ENCODE assay signal across 11 mouse cellular contexts in the genomic region with DNA sequence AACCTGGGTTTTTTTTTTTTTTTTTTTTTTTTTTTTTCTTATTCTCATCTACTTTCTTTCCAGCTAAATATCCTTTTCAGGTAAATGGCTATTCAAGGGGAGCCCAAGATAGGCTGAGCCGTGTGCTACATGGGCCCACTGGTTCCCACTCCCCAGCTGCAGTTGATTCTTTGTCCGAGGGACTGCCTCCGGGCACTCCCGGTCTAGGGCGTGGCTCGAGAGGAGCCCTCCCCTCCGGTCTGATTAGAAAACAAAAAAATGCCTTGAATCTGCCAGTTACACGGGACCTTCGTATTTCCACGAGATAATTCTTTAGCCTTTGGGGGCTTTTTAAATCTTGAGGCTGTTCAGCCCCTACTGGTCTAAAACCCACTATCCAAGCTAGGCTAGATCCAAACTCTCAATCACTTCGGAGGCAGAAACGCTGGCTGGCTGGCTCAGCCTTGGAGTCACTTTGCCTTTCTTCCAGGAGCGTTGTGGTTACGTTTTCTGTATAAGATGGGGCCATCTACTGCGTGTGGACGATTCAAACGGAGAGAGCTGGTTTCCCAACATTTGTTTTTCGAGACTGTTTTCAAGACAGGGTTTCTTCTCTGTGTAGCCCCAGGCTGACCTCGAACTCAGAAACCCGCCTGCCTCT. TPM values are rescaled to one million over a fixed set of nuclear protein-coding genes. Genes with fewer than 3 reads are reported as not detected.
DNase-seq lines count a peak whose midpoint lies in the region; ATAC-seq lines count a peak whose summit lies in the region.
"Had no signal": no experiment of that assay in that cellular context is flagged by ENCODE, and none has a peak within 500 bp of the region (broad histone marks: within the 10 kb centered on the region; RNA-seq: fewer than 3 reads in every experiment).

No protein-coding gene starts in this region.

- no peak for DNase-seq in heart, adult 8-10 months (ENCODE audit: low spot score)
- no peak for DNase-seq in spleen, postnatal 14 days (ENCODE audit: low spot score in 2 of 2)
- DNase-seq in thymus, postnatal 4 days: no peak
- no peak for DNase-seq in urinary bladder, postnatal 36 days (ENCODE audit: low spot score in 2 of 2)
- DNase-seq: cerebellum, postnatal 25 days; kidney, adult 2 months; thymus, adult 18-20 months had no signal

- 0 out of 2 replicates have a peak overlapping the region, but pooled peaks have one; percentile 6 for H3K9ac ChIP-seq in heart, embryonic 16.5 days (ENCODE audit: low read length)
- H3K9ac ChIP-seq in intestine, embryonic 15.5 days: no peak overlapping the region; the same call in 1 of the 2 replicates
- no peak overlapping the region for H3K9ac ChIP-seq in midbrain, embryonic 15.5 days

- peak overlapping the region; percentile 64 for H3K4me2 ChIP-seq in heart, embryonic 16.5 days (ENCODE audit: low read depth, low read length)
- H3K4me2 ChIP-seq in intestine, embryonic 15.5 days (replicated peaks): peak overlapping the region; percentile 48
- H3K4me2 ChIP-seq in midbrain, embryonic 15.5 days: peak overlapping the region; percentile 30; the same call in 1 of the 2 replicates

- peak overlapping the region; percentile 40 for H3K4me3 ChIP-seq in heart, embryonic 16.5 days (ENCODE audit: low read length)
- peak overlapping the region; percentile 12 for H3K4me3 ChIP-seq in intestine, embryonic 15.5 days (replicated peaks)
- no peak overlapping the region for H3K4me3 ChIP-seq in midbrain, embryonic 15.5 days

- H3K27ac ChIP-seq in heart, embryonic 16.5 days (ENCODE audit: low read length): no peak overlapping the region
- no peak overlapping the region for H3K27ac ChIP-seq in intestine, embryonic 15.5 days
- H3K27ac ChIP-seq in midbrain, embryonic 15.5 days: no peak overlapping the region

- 21% methylated on average over 20 of the region's 20 CpGs for WGBS in heart, embryonic 16.5 days
- WGBS in intestine, embryonic 15.5 days: 25% methylated on average over 20 of the region's 20 CpGs
- 43% methylated on average over 20 of the region's 20 CpGs for WGBS in midbrain, embryonic 15.5 days

- ATAC-seq in heart, embryonic 16.5 days (replicated peaks; ENCODE audit: extremely low read depth, insufficient read depth, low FRiP score): no peak
- peak; percentile 84 for ATAC-seq in common myeloid progenitor, adult 5-6 weeks (replicated peaks; ENCODE audit: low read depth, poor library complexity, severe bottlenecking)
- peak; percentile 49; the same call in 1 of the 2 replicates for ATAC-seq in intestine, embryonic 15.5 days
- no peak for ATAC-seq in midbrain, embryonic 15.5 days (replicated peaks)

- H3K36me3 ChIP-seq in heart, embryonic 16.5 days (ENCODE audit: control insufficient read depth, insufficient read depth): no peaks in the 10 kb centered on the region
- H3K36me3 ChIP-seq in intestine, embryonic 15.5 days: no peaks in the 10 kb centered on the region
- H3K36me3 ChIP-seq in midbrain, embryonic 15.5 days (replicated peaks): no peaks in the 10 kb centered on the region

- no peaks in the 10 kb centered on the region for H3K4me1 ChIP-seq in heart, embryonic 16.5 days (ENCODE audit: control insufficient read depth, insufficient read depth, low read length)
- H3K4me1 ChIP-seq in intestine, embryonic 15.5 days (replicated peaks): no peaks in the 10 kb centered on the region
- H3K4me1 ChIP-seq in midbrain, embryonic 15.5 days: no peaks in the 10 kb centered on the region

- no peaks in the 10 kb centered on the region for H3K27me3 ChIP-seq in heart, embryonic 16.5 days (ENCODE audit: control insufficient read depth, insufficient read depth, low read length)
- H3K27me3 ChIP-seq in intestine, embryonic 15.5 days (replicated peaks): no peaks in the 10 kb centered on the region
- no peaks in the 10 kb centered on the region for H3K27me3 ChIP-seq in midbrain, embryonic 15.5 days (replicated peaks)

- no peaks in the 10 kb centered on the region for H3K9me3 ChIP-seq in heart, embryonic 16.5 days (replicated peaks; ENCODE audit: control insufficient read depth, low read length)
- no peaks in the 10 kb centered on the region for H3K9me3 ChIP-seq in intestine, embryonic 15.5 days
- H3K9me3 ChIP-seq in midbrain, embryonic 15.5 days: no peaks in the 10 kb centered on the region

RNA-seq across cellular contexts. Expression of a gene that starts 1.4 kb away (rescaled TPM):
- not detected in 2 replicates for polyA plus RNA-seq in heart, embryonic 16.5 days (2015; fragmentation: Nextera tagmentation; extraction: Ambion mirVana)
- not detected for total RNA-seq in heart, adult 8-10 months (2022)
- not detected in 2 replicates for total RNA-seq in common myeloid progenitor, adult 5-6 weeks (2017)
- not detected in 2 replicates for polyA plus RNA-seq in intestine, embryonic 15.5 days (2015; fragmentation: Nextera tagmentation; extraction: Ambion mirVana)
- polyA plus RNA-seq in midbrain, embryonic 15.5 days (2015; fragmentation: Nextera tagmentation; extraction: Ambion mirVana): not detected in 2 replicates
- polyA plus RNA-seq: kidney, adult 2 months had no signal

RNA-seq across cellular contexts. Expression of a gene that starts 17.7 kb away (rescaled TPM):
- polyA plus RNA-seq in heart, embryonic 16.5 days (2015; fragmentation: Nextera tagmentation; extraction: Ambion mirVana): 0.06 and 0.18 TPM in 2 replicates
- total RNA-seq in heart, adult 8-10 months (2022): not detected
- total RNA-seq in common myeloid progenitor, adult 5-6 weeks (2017): 4.1 and 5.6 TPM in 2 replicates
- 0.10 and 0.18 TPM in 2 replicates for polyA plus RNA-seq in intestine, embryonic 15.5 days (2015; fragmentation: Nextera tagmentation; extraction: Ambion mirVana)
- polyA plus RNA-seq in midbrain, embryonic 15.5 days (2015; fragmentation: Nextera tagmentation; extraction: Ambion mirVana): not detected in 2 replicates
- polyA plus RNA-seq: kidney, adult 2 months had no signal

RNA-seq across cellular contexts. Expression of a gene that starts 25.3 kb away (rescaled TPM):
- 4.6 and 5.0 TPM in 2 replicates for polyA plus RNA-seq in heart, embryonic 16.5 days (2015; fragmentation: Nextera tagmentation; extraction: Ambion mirVana)
- 1 to 10 TPM; 1.7 to 5.5 (median 4.9) TPM for total RNA-seq in heart, adult 8-10 months (2022)
- total RNA-seq in common myeloid progenitor, adult 5-6 weeks (2017): 13.3 and 14.2 TPM in 2 replicates
- 6.3 and 7.6 TPM in 2 replicates for polyA plus RNA-seq in intestine, embryonic 15.5 days (2015; fragmentation: Nextera tagmentation; extraction: Ambion mirVana)
- 1.5 and 2.2 TPM in 2 replicates for polyA plus RNA-seq in midbrain, embryonic 15.5 days (2015; fragmentation: Nextera tagmentation; extraction: Ambion mirVana)

Comparison
In these comparisons a context has a peak if more than half of its experiments do, and no peak if none do; other contexts are left out.
1. ATAC-seq: peak in common myeloid progenitor, adult 5-6 weeks (single experiment) and intestine, embryonic 15.5 days (single experiment); none in heart, embryonic 16.5 days (single experiment) and midbrain, embryonic 15.5 days (single experiment).
2. Peak in every context shown above with its lines, with median percentiles within 50 percentile points of each other: H3K4me2 ChIP-seq.